Mouse (Mus musculus) heart, postnatal 25 days (tissue): ENCODE data around the gene Fxyd6. TPM values are rescaled to one million over a fixed set of nuclear protein-coding genes. Genes with fewer than 3 reads are reported as not detected.

Experiments
- DNase-seq: peaks from one replicate; pipeline ENCODE4 v3.0.0; 2022; ENCODE audit warnings: low spot score
- intact Hi-C: fragments of 180-260 bp; cut with DNase I; formaldehyde crosslinking; loops from one replicate; pipeline ENCODE4 v1.15.1; 2025
- total RNA-seq, 2 experiments: library from RNA; stranded (reverse); gene quantifications; 2 replicates each; pipeline ENCODE4 v1.2.3; 2021

Fxyd6 gene
- total RNA-seq, 2 experiments from 2014 or later, result 16.2 to 17.2 TPM

DNA sequence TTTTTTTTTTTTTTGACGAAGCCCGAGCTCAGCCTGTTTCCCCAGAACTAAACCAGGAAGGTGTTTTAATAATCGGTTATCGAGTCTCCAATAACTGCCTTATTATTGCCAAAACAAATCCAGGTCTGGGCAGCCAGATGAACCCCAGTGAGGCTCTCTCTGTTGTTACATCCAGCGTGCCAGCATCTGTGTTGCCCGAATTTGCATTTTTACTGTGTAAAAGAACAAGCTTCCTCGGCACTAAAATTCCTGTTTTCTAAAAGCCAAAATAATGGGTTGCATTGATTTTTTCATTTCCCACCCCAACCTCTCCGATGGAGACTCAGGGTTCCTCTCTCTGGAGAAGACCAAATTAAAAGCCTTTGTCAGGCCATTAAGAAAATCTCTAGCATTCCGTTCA is 63.1 kb downstream of the Fxyd6 start:
- DNase-seq, result no peak
- intact Hi-C loops, result no loop called here

DNA sequence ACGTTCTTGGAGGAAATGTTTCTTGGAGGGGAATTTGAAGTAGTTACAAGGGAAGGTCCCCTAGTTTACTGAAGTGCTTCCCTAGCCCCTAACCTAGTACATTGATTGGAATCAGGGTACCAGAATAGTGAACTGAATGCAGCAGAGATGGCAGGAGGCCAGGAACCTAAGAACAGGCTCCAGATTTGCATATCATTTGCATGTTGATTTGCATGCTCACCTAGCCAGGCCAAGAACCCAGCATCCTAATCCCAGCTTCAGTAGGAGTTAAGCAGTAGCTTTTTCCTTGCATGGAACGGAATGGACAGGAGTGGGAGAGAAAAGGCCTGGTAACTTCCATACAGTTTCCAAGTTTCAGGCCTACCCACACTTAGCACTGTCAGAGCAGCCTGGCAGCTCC is 64.2 kb downstream of the Fxyd6 start:
- intact Hi-C loops, result no loop called here
- DNase-seq, result no peak

DNA sequence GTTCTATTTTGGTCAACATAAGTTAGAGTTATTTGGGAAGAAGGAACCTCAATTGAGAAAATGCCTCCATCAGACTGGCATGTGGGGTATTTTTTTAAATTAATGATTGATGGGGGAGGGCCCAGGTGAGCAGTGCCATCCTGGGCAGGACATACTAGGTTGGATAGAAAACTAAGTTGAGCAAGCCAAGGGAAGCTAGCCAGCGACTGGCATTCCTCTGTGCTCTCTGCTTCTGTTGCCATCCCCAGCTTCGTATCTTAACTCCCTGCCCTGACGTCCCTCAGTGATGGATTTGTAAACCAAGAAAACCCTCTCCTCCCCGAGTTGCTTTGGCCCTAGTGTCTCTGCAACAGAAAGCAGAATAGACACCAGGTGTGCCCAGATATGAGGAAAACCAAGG is 69.0 kb downstream of the Fxyd6 start:
- intact Hi-C loops, result no loop called here

DNA sequence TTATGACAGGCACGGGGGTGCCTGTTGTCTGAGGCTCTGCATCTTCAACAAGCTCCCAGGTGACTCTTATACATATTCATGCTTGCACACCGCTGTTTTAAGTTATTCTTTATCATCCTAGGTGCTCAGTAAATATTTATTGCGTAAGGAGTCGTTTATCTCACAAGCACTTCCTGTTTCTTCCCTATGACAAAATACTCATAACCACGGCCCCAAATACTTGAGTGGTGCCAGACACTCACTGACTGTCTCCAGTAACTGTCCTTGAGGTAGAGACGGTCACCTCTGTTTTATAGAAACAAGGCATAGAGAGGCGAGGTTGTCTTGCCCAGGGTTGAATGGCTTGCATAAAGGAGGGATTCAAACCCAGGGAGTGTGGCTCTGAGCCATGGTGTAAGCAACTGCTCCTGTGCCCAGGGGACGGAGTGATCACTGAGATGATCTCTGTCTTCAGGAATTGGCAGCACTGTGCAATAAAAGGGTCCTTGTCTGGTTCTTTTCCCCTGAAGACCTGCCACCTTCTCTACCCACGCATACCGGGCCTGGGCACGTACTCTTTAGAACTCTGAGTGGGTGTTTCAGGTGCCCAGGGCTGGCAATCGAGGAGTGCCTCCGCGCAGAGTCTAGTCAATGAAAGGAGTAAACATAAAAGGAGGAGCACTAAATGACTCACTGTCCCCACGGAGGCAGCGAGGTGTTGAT is 70.2 kb downstream of the Fxyd6 start:
- no peak for DNase-seq
- intact Hi-C loops, result no loop called here

More for the DNA sequence above, 69.0 kb downstream of the Fxyd6 start:
- no peak for DNase-seq

DNA sequence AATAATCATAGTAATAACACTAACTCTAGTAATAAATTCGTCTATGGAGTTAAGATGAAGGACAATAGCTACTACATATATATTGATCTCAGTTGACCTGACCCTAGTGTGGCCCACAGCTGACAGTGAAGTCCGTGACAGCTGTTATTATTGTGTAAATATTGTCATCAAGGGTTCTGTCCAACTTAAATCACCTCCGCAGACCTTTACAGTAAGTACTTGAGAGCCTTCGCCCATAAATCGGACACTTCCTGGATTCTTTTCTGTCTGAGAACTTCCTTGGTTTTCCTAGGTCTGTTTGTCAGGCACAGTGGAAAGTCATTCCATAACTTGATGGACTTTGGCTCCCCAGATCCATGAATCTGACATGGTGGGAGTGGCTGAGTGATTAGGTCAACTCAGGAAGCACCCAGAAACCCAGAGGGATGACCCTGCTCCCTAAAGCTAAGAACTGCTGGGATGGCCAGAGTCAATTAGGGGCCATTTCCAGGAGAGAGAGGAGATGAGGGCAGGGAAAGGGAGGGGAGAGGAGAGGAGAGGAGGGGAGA is 74.3 kb downstream of the Fxyd6 start:
- intact Hi-C loops, result no loop called here
- no peak for DNase-seq

Other genes with a start within 250 kb of the Fxyd6 start
- 1 to 10 TPM; 2.5 to 2.8 TPM for gene Scn4b, start 231.8 kb upstream of the Fxyd6 start, total RNA-seq
- gene BC049352, start 188.2 kb upstream of the Fxyd6 start, total RNA-seq, result not detected
- not detected for gene Tmprss4, start 166.1 kb upstream of the Fxyd6 start, total RNA-seq
- 1 to 10 TPM; 2.2 to 2.3 TPM for gene Il10ra, start 101.0 kb upstream of the Fxyd6 start, total RNA-seq
- gene Tmprss13, start 51.1 kb upstream of the Fxyd6 start, total RNA-seq, result 1 to 10 TPM; 3.6 to 3.7 TPM
- gene Fxyd2, start 29.5 kb downstream of the Fxyd6 start, total RNA-seq, result 1 to 10 TPM; 1.5 to 2.7 TPM
- gene Dscaml1, start 56.4 kb downstream of the Fxyd6 start, total RNA-seq, result not detected